In the genomic region with DNA sequence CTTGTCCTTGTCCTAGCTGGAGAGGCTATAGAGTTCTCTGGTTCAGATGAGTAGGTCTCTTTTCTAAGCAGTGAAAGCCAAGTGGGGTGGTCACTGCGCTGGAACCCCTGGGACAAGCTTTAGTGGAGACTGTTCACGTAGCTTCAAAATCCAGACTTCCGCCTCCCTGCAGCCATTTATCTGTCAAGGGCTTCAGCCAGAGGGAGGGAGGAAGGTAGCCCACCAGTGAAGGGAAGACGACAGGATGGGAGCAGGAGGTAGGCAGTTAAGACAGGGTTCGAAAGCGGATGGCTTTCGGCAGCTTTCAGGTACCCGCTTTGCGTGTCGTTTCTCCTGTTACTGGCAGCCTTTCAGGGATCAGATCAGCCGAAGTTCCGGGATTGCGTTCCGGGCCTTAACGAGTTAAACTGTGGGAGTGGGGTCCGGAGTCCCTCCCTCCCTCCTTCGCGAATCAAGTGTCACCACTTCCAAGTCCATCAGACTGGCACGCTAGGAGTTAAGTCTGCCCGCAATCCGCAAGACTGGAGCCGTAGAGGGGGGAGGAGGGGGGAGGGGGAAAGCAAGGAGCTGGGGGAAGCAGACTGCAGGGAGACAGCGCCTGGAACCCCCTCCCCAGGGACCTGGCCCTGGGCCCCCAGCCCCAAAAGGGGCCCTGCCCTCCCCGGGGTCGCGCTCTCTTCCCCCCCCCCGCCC, we compare ENCODE assay signal across 7 mouse cellular contexts. TPM values are rescaled to one million over a fixed set of nuclear protein-coding genes. Genes with fewer than 3 reads are reported as not detected.
A peak's percentile ranks its signal among the peaks of the same experiment; 100 is the strongest.
DNase-seq lines count a peak whose midpoint lies in the region; ATAC-seq and TF ChIP-seq lines count a peak whose summit lies in the region.

No protein-coding gene starts in this region.

- H3K27me3 ChIP-seq in forebrain, embryonic 11.5 days (ENCODE audit: control insufficient read depth, insufficient read depth, low read length) = no peaks in the 10 kb centered on the region
- no peaks in the 10 kb centered on the region for H3K27me3 ChIP-seq in hindbrain, postnatal 0 days (ENCODE audit: insufficient read depth, low read length)
- no peaks in the 10 kb centered on the region for H3K27me3 ChIP-seq in limb, embryonic 11.5 days (ENCODE audit: control insufficient read depth, insufficient read depth, low read length)
- no peaks in the 10 kb centered on the region for H3K27me3 ChIP-seq in midbrain, embryonic 13.5 days
- no peaks in the 10 kb centered on the region for H3K27me3 ChIP-seq in testis, adult 2 months (ENCODE audit: control insufficient read depth, insufficient read depth, low read length)

- H3K9ac ChIP-seq in forebrain, embryonic 11.5 days (ENCODE audit: low read length) = peak overlapping the region; percentile 80
- peak overlapping the region; percentile 74 for H3K9ac ChIP-seq in hindbrain, postnatal 0 days (replicated peaks; ENCODE audit: low read length)
- peak overlapping the region; percentile 61 for H3K9ac ChIP-seq in limb, embryonic 11.5 days (ENCODE audit: low read length)
- peak overlapping the region; percentile 91 for H3K9ac ChIP-seq in midbrain, embryonic 13.5 days (replicated peaks)

- peak; percentile 89 for DNase-seq in ES-CJ7 (ENCODE audit: low read depth, low spot score)
- DNase-seq in forebrain, embryonic 11.5 days (ENCODE audit: low spot score) = peak; percentile 92
- peak; percentile 94 for DNase-seq in hindbrain, postnatal 0 days (ENCODE audit: low spot score)
- peak; percentile 92 for DNase-seq in limb, embryonic 11.5 days (ENCODE audit: low spot score)

- peak; percentile 66 for ATAC-seq in forebrain, embryonic 11.5 days (replicated peaks; ENCODE audit: low FRiP score)
- ATAC-seq in hindbrain, postnatal 0 days = peak; percentile 76
- ATAC-seq in limb, embryonic 11.5 days (ENCODE audit: insufficient number of reproducible peaks, low FRiP score, low TSS enrichment, low read depth) = peak; percentile 72
- peak; percentile 56 for ATAC-seq in midbrain, embryonic 13.5 days

- H3K4me2 ChIP-seq in forebrain, embryonic 11.5 days (ENCODE audit: low read depth, low read length, severe bottlenecking) = peak overlapping the region; percentile 99
- peak overlapping the region; percentile 78 for H3K4me2 ChIP-seq in hindbrain, postnatal 0 days (ENCODE audit: low read depth, low read length)
- H3K4me2 ChIP-seq in limb, embryonic 11.5 days (ENCODE audit: low read depth, severe bottlenecking) = peak overlapping the region; percentile 93
- H3K4me2 ChIP-seq in midbrain, embryonic 13.5 days (replicated peaks) = peak overlapping the region; percentile 97

- H3K36me3 ChIP-seq in forebrain, embryonic 11.5 days (ENCODE audit: control insufficient read depth, insufficient read depth, low read length) = no peaks in the 10 kb centered on the region
- no peaks in the 10 kb centered on the region for H3K36me3 ChIP-seq in hindbrain, postnatal 0 days (ENCODE audit: insufficient read depth, low read length)
- no peaks in the 10 kb centered on the region for H3K36me3 ChIP-seq in limb, embryonic 11.5 days (ENCODE audit: control insufficient read depth, insufficient read depth, low read length)
- no peaks in the 10 kb centered on the region for H3K36me3 ChIP-seq in midbrain, embryonic 13.5 days
- no peaks in the 10 kb centered on the region for H3K36me3 ChIP-seq in testis, adult 2 months (ENCODE audit: control insufficient read depth, insufficient read depth, low read length)

- no peaks in the 10 kb centered on the region for H3K9me3 ChIP-seq in forebrain, embryonic 11.5 days (ENCODE audit: control insufficient read depth, low read length)
- no peaks in the 10 kb centered on the region for H3K9me3 ChIP-seq in hindbrain, postnatal 0 days (ENCODE audit: low read length)
- H3K9me3 ChIP-seq in limb, embryonic 11.5 days (ENCODE audit: control insufficient read depth, low read length) = no peaks in the 10 kb centered on the region
- H3K9me3 ChIP-seq in midbrain, embryonic 13.5 days = no peaks in the 10 kb centered on the region

- H3K27ac ChIP-seq in bone marrow macrophage, adult 2 months (ENCODE audit: insufficient read depth, low read depth, low read length) = peak overlapping the region; percentile 23
- H3K27ac ChIP-seq in forebrain, embryonic 11.5 days (ENCODE audit: low read depth, low read length) = peak overlapping the region; percentile 97
- H3K27ac ChIP-seq in hindbrain, postnatal 0 days = peak overlapping the region; percentile 95
- peak overlapping the region; percentile 94 for H3K27ac ChIP-seq in limb, embryonic 11.5 days (replicated peaks; ENCODE audit: low read depth, low read length)
- peak overlapping the region; percentile 99 for H3K27ac ChIP-seq in midbrain, embryonic 13.5 days
- H3K27ac ChIP-seq in testis, adult 2 months (ENCODE audit: control insufficient read depth, insufficient read depth, low read depth, low read length) = peak overlapping the region; percentile 41

- peaks cover 11% of the 10 kb centered on the region for H3K4me1 ChIP-seq in bone marrow macrophage, adult 2 months (ENCODE audit: control insufficient read depth, insufficient read depth, low read length)
- H3K4me1 ChIP-seq in forebrain, embryonic 11.5 days (replicated peaks; ENCODE audit: control insufficient read depth, insufficient read depth, low read length) = peaks cover 7% of the 10 kb centered on the region; the same call in 1 of the 2 replicates
- 0 out of 2 replicates have a peak, but pooled peaks cover 7% of the 10 kb centered on the region for H3K4me1 ChIP-seq in hindbrain, postnatal 0 days (ENCODE audit: insufficient read depth, low read length)
- H3K4me1 ChIP-seq in limb, embryonic 11.5 days (ENCODE audit: control insufficient read depth, insufficient read depth, low read length) = peaks cover 15% of the 10 kb centered on the region; the same call in 1 of the 2 replicates
- peaks cover 31% of the 10 kb centered on the region for H3K4me1 ChIP-seq in midbrain, embryonic 13.5 days (replicated peaks)
- H3K4me1 ChIP-seq in testis, adult 2 months (ENCODE audit: control insufficient read depth, insufficient read depth, low read length) = peaks cover 15% of the 10 kb centered on the region

- TF ChIP-seq CTCF in bone marrow macrophage, adult 2 months (IDR thresholded peaks at IDR 0.05; ENCODE audit: low read depth, low read length) = no peak
- no peak for TF ChIP-seq CTCF in hindbrain, postnatal 0 days (IDR thresholded peaks at IDR 0.05; ENCODE audit: low read depth)
- no peak for TF ChIP-seq CTCF in testis, adult 2 months (IDR thresholded peaks at IDR 0.05; ENCODE audit: control insufficient read depth, insufficient read depth, insufficient replicate concordance, low read depth, low read length)

- peak overlapping the region; percentile 68 for H3K4me3 ChIP-seq in bone marrow macrophage, adult 2 months (ENCODE audit: insufficient read depth, low read length)
- H3K4me3 ChIP-seq in forebrain, embryonic 11.5 days (ENCODE audit: low read depth, low read length) = peak overlapping the region; percentile 65
- H3K4me3 ChIP-seq in hindbrain, postnatal 0 days (ENCODE audit: low read length) = peak overlapping the region; percentile 79
- H3K4me3 ChIP-seq in limb, embryonic 11.5 days (ENCODE audit: low read depth, low read length) = peak overlapping the region; percentile 57
- peak overlapping the region; percentile 86 for H3K4me3 ChIP-seq in midbrain, embryonic 13.5 days (replicated peaks)
- peak overlapping the region; percentile 83 for H3K4me3 ChIP-seq in testis, adult 2 months (ENCODE audit: control insufficient read depth, low read depth, low read length)

- no peak for TF ChIP-seq POLR2A in bone marrow macrophage, adult 2 months (IDR thresholded peaks at IDR 0.05; ENCODE audit: borderline replicate concordance, low read depth, low read length)
- no peak; the same call in 1 of the 2 replicates for TF ChIP-seq POLR2A in testis, adult 2 months (IDR thresholded peaks at IDR 0.05; ENCODE audit: control insufficient read depth, low read depth, low read length)

- 1% methylated on average over 21 of the region's 27 CpGs for WGBS in forebrain, embryonic 11.5 days
- WGBS in hindbrain, postnatal 0 days = under 1% methylated on average over 21 of the region's 27 CpGs
- WGBS in limb, embryonic 11.5 days = under 1% methylated on average over 23 of the region's 27 CpGs
- WGBS in midbrain, embryonic 13.5 days = under 1% methylated on average over 26 of the region's 27 CpGs

RNA-seq across cellular contexts. Expression of a gene that starts 4.2 kb away (rescaled TPM):
- 6.7 and 9.5 TPM in 2 replicates for polyA plus RNA-seq in bone marrow macrophage, adult 2 months (2012; ENCODE audit: insufficient read depth, insufficient read length, missing spikeins)
- polyA plus RNA-seq in forebrain, embryonic 11.5 days (2014; fragmentation: Nextera tagmentation; extraction: Ambion mirVana) = 8.7 and 10.6 TPM in 2 replicates
- 32.7 and 44.5 TPM in 2 replicates for total RNA-seq in hindbrain, postnatal 0 days (2014; rRNA removed)
- 7.8 and 8.4 TPM in 2 replicates for polyA plus RNA-seq in hindbrain, postnatal 0 days (2015; fragmentation: Nextera tagmentation; extraction: Ambion mirVana)
- 11.6 and 12.3 TPM in 2 replicates for polyA plus RNA-seq in limb, embryonic 11.5 days (2014; fragmentation: Nextera tagmentation; extraction: Ambion mirVana)
- 8.0 and 9.2 TPM in 2 replicates for polyA plus RNA-seq in midbrain, embryonic 13.5 days (2015; fragmentation: Nextera tagmentation; extraction: Ambion mirVana)
- 8.4 and 9.1 TPM in 2 replicates for polyA plus RNA-seq in testis, adult 2 months (2012; rRNA removed)

RNA-seq across cellular contexts. Expression of a gene that starts 23.6 kb away (rescaled TPM):
- not detected in 2 replicates for polyA plus RNA-seq in bone marrow macrophage, adult 2 months (2012; ENCODE audit: insufficient read depth, insufficient read length, missing spikeins)
- polyA plus RNA-seq in forebrain, embryonic 11.5 days (2014; fragmentation: Nextera tagmentation; extraction: Ambion mirVana) = not detected in 2 replicates
- total RNA-seq in hindbrain, postnatal 0 days (2014; rRNA removed) = not detected in 2 replicates
- polyA plus RNA-seq in hindbrain, postnatal 0 days (2015; fragmentation: Nextera tagmentation; extraction: Ambion mirVana) = not detected in 2 replicates
- polyA plus RNA-seq in limb, embryonic 11.5 days (2014; fragmentation: Nextera tagmentation; extraction: Ambion mirVana) = 0.59 and 0.99 TPM in 2 replicates
- polyA plus RNA-seq in midbrain, embryonic 13.5 days (2015; fragmentation: Nextera tagmentation; extraction: Ambion mirVana) = not detected in 2 replicates
- 2.2 and 4.3 TPM in 2 replicates for polyA plus RNA-seq in testis, adult 2 months (2012; rRNA removed)

RNA-seq across cellular contexts. Expression of a gene that starts 37.4 kb away (rescaled TPM):
- not detected in 2 replicates for polyA plus RNA-seq in bone marrow macrophage, adult 2 months (2012; ENCODE audit: insufficient read depth, insufficient read length, missing spikeins)
- not detected in 2 replicates for polyA plus RNA-seq in forebrain, embryonic 11.5 days (2014; fragmentation: Nextera tagmentation; extraction: Ambion mirVana)
- not detected in 2 replicates for total RNA-seq in hindbrain, postnatal 0 days (2014; rRNA removed)
- not detected in 2 replicates for polyA plus RNA-seq in hindbrain, postnatal 0 days (2015; fragmentation: Nextera tagmentation; extraction: Ambion mirVana)
- polyA plus RNA-seq in limb, embryonic 11.5 days (2014; fragmentation: Nextera tagmentation; extraction: Ambion mirVana) = not detected in 2 replicates
- not detected in 2 replicates for polyA plus RNA-seq in midbrain, embryonic 13.5 days (2015; fragmentation: Nextera tagmentation; extraction: Ambion mirVana)
- polyA plus RNA-seq in testis, adult 2 months (2012; rRNA removed) = 1.5 and 2.0 TPM in 2 replicates

Comparison
In these comparisons a context has a peak if more than half of its experiments do, and no peak if none do; other contexts are left out.
1. Peak in every context shown above with its lines: DNase-seq, ATAC-seq, H3K4me3 ChIP-seq and H3K27ac ChIP-seq.
2. H3K27ac ChIP-seq: peak in every context shown above with its lines; median percentile 99 in midbrain, embryonic 13.5 days; 97 in forebrain, embryonic 11.5 days; 95 in hindbrain, postnatal 0 days; 94 in limb, embryonic 11.5 days; 41 in testis, adult 2 months; 23 in bone marrow macrophage, adult 2 months.